In genomic region chr11:32363610-32364220, GRCm38 (mm10) we compare ENCODE assay signal across 8 mouse cellular contexts. TPM values are rescaled to one million over a fixed set of nuclear protein-coding genes. Genes with fewer than 3 reads are reported as not detected.
DNase-seq lines count a peak whose midpoint lies in the region; ATAC-seq and TF ChIP-seq lines count a peak whose summit lies in the region.

No protein-coding gene starts in this region.

- H3K27me3 ChIP-seq in midbrain, embryonic 10.5 days (ENCODE audit: low read depth, poor library complexity, severe bottlenecking): no peaks in the 10 kb centered on the region
- no peaks in the 10 kb centered on the region for H3K27me3 ChIP-seq in midbrain, embryonic 11.5 days (ENCODE audit: control insufficient read depth, insufficient read depth, low read length)
- no peaks in the 10 kb centered on the region for H3K27me3 ChIP-seq in forebrain, postnatal 0 days (ENCODE audit: insufficient read depth, low read length)

- no peaks in the 10 kb centered on the region for H3K9me3 ChIP-seq in midbrain, embryonic 10.5 days (replicated peaks)
- H3K9me3 ChIP-seq in midbrain, embryonic 11.5 days (ENCODE audit: control insufficient read depth, low read length): no peaks in the 10 kb centered on the region
- no peaks in the 10 kb centered on the region for H3K9me3 ChIP-seq in forebrain, postnatal 0 days (ENCODE audit: low read length)

- no peak overlapping the region for H3K4me3 ChIP-seq in midbrain, embryonic 10.5 days
- H3K4me3 ChIP-seq in midbrain, embryonic 11.5 days (ENCODE audit: low read depth, low read length): no peak overlapping the region
- no peak overlapping the region for H3K4me3 ChIP-seq in forebrain, postnatal 0 days (ENCODE audit: low read depth, low read length)

- H3K4me1 ChIP-seq in midbrain, embryonic 10.5 days: peaks cover 33% of the 10 kb centered on the region
- peaks cover 5% of the 10 kb centered on the region; the same call in 1 of the 2 replicates for H3K4me1 ChIP-seq in midbrain, embryonic 11.5 days (ENCODE audit: control insufficient read depth, insufficient read depth, low read length)
- H3K4me1 ChIP-seq in forebrain, postnatal 0 days (ENCODE audit: insufficient read depth): no peaks in the 10 kb centered on the region

- WGBS in midbrain, embryonic 10.5 days: 81% methylated on average over 3 of the region's 3 CpGs
- 91% methylated on average over 3 of the region's 3 CpGs for WGBS in midbrain, embryonic 11.5 days
- WGBS in forebrain, postnatal 0 days: 33% methylated on average over 3 of the region's 3 CpGs

- no peak for TF ChIP-seq CTCF in forebrain, postnatal 0 days (IDR thresholded peaks at IDR 0.05; ENCODE audit: low read depth)

- H3K36me3 ChIP-seq in midbrain, embryonic 10.5 days: peaks cover 45% of the 10 kb centered on the region
- no peaks in the 10 kb centered on the region for H3K36me3 ChIP-seq in midbrain, embryonic 11.5 days (ENCODE audit: control insufficient read depth, insufficient read depth, low read length)
- H3K36me3 ChIP-seq in forebrain, postnatal 0 days (ENCODE audit: insufficient read depth): no peaks in the 10 kb centered on the region

- intact Hi-C loops in gastrocnemius, postnatal 14 days (cut with DNase I; ENCODE audit: low total_unique reads): no loop called here

- H3K4me2 ChIP-seq in midbrain, embryonic 11.5 days: no peak overlapping the region
- H3K4me2 ChIP-seq in forebrain, postnatal 0 days (ENCODE audit: low read depth): no peak overlapping the region

- H3K9ac ChIP-seq in midbrain, embryonic 11.5 days (ENCODE audit: low read length): no peak overlapping the region
- H3K9ac ChIP-seq in forebrain, postnatal 0 days: no peak overlapping the region

- peak; percentile 51 for DNase-seq in gastrocnemius, postnatal 14 days
- no peak for DNase-seq in gastrocnemius, adult 8-10 months (ENCODE audit: low spot score in 2 of 2)
- no peak for DNase-seq in midbrain, embryonic 10.5 days (ENCODE audit: low spot score)
- no peak for DNase-seq in midbrain, embryonic 11.5 days (ENCODE audit: low spot score, missing footprints)
- peak; percentile 80 for DNase-seq in forebrain, postnatal 0 days
- DNase-seq in lung, postnatal 4 days: peak; percentile 41 to 56
- DNase-seq in urinary bladder, postnatal 10 days (ENCODE audit: low spot score): no peak
- DNase-seq in adrenal gland, adult 8-10 months: no peak

- peak overlapping the region; percentile 46; the same call in 1 of the 2 replicates for H3K27ac ChIP-seq in midbrain, embryonic 10.5 days (replicated peaks)
- no peak overlapping the region for H3K27ac ChIP-seq in midbrain, embryonic 11.5 days (ENCODE audit: low read depth, low read length)
- peak overlapping the region; percentile 45 for H3K27ac ChIP-seq in forebrain, postnatal 0 days (ENCODE audit: low read depth, low read length)

- ATAC-seq in midbrain, embryonic 11.5 days (ENCODE audit: low FRiP score): no peak
- ATAC-seq in forebrain, postnatal 0 days: peak; percentile 83

RNA-seq across cellular contexts. Expression of gene Sh3pxd2b, which starts 16.1 kb away (rescaled TPM):
- total RNA-seq in gastrocnemius, postnatal 14 days (2021): 10 to 100 TPM; 15.1 to 16.8 TPM
- total RNA-seq in gastrocnemius, adult 8-10 months (2022): 1 to 10 TPM; 1.7 to 2.8 (median 2.3) TPM
- 25.7 and 32.7 TPM in 2 replicates for polyA plus RNA-seq in midbrain, embryonic 10.5 days (2016; fragmentation: Nextera tagmentation; extraction: Ambion mirVana)
- polyA plus RNA-seq in midbrain, embryonic 11.5 days (2014; fragmentation: Nextera tagmentation; extraction: Ambion mirVana): 21.4 and 23.2 TPM in 2 replicates
- 26.0 and 35.9 TPM in 2 replicates for total RNA-seq in forebrain, postnatal 0 days (2014; rRNA removed)
- 5.7 and 7.4 TPM in 2 replicates for polyA plus RNA-seq in forebrain, postnatal 0 days (2015; fragmentation: Nextera tagmentation; extraction: Ambion mirVana)
- 10 to 100 TPM in 2 of 4 experiments, 1 to 10 TPM in 2; 5.6 to 10.8 (median 8.8) TPM for total RNA-seq in adrenal gland, adult 8-10 months (2022)

Comparison
In these comparisons a context has a peak if more than half of its experiments do, and no peak if none do; other contexts are left out.
1. DNase-seq: peak in gastrocnemius, postnatal 14 days (single experiment), forebrain, postnatal 0 days (single experiment) and lung, postnatal 4 days (2 of 2); none in gastrocnemius, adult 8-10 months (0 of 2), midbrain, embryonic 10.5 days (single experiment), midbrain, embryonic 11.5 days (single experiment), urinary bladder, postnatal 10 days (single experiment) and adrenal gland, adult 8-10 months (single experiment).